Mouse (Mus musculus) layer of hippocampus, adult 9-10 months (tissue): ENCODE data around the gene Stom.

Source experiments
- DNase-seq: peaks from one replicate; pipeline ENCODE4 v3.0.0; 2022; ENCODE audit warnings: low spot score

Stom gene

DNA sequence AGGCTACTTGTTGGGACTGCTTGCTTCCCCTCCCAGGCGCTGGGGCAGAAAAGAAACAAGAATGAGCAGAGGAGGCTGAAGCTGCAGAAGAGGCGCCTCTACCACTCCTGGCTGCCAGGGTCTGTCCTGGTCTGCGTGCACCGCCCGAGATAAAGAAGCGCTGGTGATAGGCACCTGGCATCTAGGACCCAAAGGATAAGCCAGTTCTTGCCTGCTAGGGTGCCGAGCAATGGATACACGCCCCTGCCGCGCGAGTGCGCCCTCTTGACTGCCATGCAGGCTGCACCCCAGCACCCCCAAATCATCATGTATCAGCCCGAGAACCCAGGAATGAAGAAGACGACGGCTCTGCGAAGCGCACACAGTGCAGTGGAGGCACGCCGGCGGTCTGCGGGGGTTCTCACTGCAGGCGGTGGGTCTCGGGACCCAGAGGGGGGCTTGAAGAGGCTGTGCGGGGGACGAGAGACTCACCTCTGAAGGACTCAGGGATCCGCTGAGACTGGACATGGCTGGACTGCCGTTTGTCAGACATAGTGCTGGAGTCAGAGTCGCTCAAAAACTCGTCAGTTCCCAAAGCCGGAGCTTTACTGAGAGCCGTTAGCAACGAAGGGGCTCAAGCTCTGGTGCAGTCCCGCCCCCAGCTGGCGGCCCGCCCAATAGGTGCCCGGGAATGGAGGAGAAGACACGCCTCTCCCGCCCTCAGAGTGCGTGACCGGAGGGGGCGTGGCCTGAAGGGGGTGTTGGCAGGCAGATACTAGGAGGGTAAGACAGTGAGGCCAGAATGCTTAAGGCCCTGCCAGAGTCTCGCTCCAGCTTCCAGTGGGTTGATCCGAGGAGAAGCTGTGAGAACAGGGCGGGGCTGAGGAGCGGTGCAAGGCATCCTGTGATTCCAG lies at the start of gene Stom:
Gene Stom (minus strand): TSS at position 589 of the 893 bp plus-strand sequence.
- peak; percentile 89 for DNase-seq

DNA sequence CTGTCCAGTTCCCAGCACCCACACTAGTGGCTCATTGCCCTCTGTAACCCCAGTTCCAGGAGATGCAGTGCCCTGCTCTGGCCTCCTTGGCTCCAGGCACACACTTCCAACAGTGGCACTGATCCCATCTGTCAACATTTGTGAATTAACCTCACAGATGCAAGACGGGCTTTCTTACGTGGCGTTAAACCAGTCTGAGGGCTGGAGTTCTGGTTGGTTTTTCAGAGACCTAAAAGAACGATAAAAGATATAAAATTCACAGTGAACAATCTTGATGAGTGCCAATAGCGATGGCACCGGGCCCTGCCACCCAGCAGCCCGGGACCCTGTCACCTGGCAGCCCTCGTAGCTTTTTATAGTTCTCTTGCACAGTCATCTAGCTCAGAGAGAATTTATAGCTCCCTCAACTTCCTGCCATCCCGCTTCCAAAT lies 48.7 kb upstream of the Stom start:
- no peak for DNase-seq

GRCm38 (mm10) chr2:35379306-35379705 lies 42.5 kb upstream of the Stom start:
- no peak for DNase-seq

DNA sequence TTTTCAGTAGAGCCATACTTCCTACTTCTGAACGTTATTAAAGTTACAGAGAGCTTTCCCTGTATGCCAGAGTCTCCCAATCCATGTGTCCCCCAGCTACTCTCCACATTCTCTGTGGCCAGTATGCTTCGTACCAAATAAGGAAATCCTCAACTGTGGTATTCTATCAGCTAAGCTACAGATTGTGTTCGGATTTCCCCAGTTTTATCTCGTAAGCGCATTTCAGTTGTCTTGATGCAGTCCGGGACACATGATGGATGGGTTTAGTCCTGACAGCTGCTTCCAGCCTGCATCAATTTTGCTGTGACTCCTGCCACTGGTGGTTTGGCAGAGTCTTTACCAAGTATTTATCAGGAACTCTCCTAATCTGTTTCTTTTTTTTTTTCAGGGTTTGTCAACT lies 40.8 kb upstream of the Stom start:
- DNase-seq = no peak

DNA sequence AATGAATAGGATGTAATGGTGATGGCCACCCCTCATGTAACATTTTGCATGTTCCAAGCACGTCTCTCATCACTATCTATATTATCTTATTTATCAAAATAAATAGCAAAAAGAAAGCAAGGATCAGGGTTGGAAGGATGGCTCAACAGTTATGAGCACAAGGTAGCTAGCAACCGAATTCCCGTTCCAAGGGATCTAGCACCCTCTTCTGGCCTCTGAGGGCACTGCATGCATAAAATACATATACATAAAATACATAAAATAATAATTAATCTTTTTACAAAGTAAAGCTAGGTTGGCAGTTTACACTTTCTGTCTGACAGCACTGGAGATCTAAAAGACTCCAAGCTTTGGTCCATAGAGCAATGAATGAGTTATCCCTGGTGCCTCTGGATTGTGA lies 36.2 kb upstream of the Stom start:
- DNase-seq = no peak

DNA sequence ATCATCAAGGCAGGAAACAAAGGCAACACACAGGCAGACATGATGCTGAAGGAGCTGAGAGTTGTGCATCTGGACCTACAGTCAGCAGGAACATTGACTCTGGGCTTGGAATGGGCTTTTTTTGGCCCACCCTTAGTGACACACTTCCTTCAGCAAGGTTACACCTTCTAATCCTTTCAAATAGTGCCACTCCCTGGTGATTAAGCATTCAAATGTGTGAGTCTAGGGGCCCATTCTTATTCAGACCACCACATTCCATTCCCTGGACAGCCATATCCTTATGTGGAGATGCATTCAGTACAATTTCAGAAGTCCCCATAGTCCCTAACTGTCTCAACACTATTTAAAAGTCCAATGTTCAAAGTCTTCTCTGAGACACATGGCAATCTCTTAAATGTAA lies 33.9 kb upstream of the Stom start:
- DNase-seq = no peak

GRCm38 (mm10) chr2:35367629-35368028 lies 30.9 kb upstream of the Stom start, which contains the start of gene 4930568D16Rik:
Gene 4930568D16Rik, minus strand, starts transcription at chr2:35367729.
- DNase-seq = no peak

GRCm38 (mm10) chr2:35349184-35349583 lies 12.4 kb upstream of the Stom start:
- no peak for DNase-seq

DNA sequence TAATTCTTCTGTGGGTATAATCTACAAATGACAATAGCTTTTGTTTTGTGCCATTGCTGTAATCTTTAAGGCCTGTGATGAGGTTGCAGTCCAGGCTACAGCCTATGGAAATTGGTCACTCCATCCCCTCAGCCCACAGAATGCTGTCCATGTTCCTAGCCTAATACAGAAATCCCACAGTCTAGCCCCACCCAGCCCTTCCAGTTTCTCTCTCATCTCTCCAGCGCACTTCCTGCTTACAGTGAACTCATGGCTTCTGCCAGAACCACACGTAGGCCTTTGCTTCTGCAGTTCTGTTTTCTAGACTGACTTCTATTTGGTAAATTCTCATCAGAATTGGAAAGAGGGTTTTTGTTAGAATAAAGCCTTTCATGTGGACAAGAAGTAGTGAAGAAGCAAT lies 9.2 kb upstream of the Stom start:
- DNase-seq = no peak

- no peak for DNase-seq
Measured at GRCm38 (mm10) chr2:35342605-35343004, 5.8 kb upstream of the Stom start.

GRCm38 (mm10) chr2:35338707-35339106 lies 1.9 kb upstream of the Stom start:
- DNase-seq = no peak

DNA sequence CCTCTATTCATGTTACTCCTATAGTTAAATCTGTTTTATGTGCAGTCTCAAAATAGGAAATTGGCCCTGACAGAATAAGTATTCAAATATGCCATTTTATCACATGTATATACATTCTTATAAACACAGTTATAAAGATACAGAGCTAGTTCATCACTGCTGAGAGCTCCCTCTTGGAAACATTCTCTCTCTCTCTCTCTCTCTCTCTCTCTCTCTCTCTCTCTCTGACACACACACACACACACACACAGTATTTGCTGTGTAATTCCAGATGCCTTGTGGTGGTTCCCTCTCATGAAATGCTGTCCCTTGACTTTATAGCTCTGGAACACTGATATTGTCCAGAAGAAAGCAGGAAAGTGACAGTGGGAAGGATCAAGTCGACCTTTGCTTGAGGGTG lies 1.3 kb upstream of the Stom start:
- DNase-seq = no peak

DNA sequence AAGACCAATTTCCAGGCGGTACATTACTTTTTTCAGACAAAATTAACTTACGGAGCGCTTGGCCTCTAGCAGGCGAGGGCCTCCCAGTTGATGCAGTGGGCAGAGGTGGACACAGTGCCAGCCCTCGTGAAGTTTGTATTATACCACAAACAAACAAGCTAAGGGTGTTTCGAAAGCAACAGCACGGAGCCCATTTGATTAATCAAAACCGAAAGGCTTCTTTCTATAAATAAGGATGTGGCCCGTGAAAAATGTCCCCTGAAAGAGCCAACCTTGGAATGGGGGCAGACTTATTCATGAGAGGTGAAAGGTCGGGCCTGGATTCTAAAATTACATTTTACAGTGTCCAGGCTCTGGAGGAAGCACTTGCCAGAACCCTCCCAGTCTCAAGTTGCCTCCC lies 643 bp upstream of the Stom start:
- DNase-seq = no peak

DNA sequence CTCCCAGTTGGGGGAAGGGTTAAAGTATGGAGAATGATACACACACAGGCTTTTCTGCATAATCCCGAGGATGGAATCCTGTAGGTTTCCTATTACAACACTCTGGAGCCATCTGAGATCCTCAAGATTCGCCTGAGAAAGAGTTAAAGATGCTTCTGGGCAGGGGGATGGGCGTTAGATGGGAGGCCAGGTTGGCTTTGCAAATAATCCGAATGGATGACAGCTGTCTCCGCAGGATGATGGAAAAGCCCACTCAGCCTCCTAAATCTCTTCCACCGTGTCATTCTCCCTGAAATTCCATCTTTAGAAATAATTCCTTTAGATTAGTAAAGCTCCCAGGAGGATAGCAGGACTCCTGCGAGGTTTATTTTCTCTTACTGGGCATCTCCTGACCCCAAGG lies 1.2 kb downstream of the Stom start:
- DNase-seq = no peak

- no peak for DNase-seq
Measured at GRCm38 (mm10) chr2:35333670-35334069, 3.1 kb downstream of the Stom start.

GRCm38 (mm10) chr2:35331205-35331604 lies 5.6 kb downstream of the Stom start:
- no peak for DNase-seq

- no peak for DNase-seq
Measured at GRCm38 (mm10) chr2:35329061-35329460, 7.7 kb downstream of the Stom start.

- DNase-seq = no peak
Measured at GRCm38 (mm10) chr2:35328064-35328792, 8.5 kb downstream of the Stom start.

- no peak for DNase-seq
Measured at GRCm38 (mm10) chr2:35327583-35327982, 9.2 kb downstream of the Stom start.

GRCm38 (mm10) chr2:35326931-35327330 lies 9.8 kb downstream of the Stom start:
- DNase-seq = no peak

DNA sequence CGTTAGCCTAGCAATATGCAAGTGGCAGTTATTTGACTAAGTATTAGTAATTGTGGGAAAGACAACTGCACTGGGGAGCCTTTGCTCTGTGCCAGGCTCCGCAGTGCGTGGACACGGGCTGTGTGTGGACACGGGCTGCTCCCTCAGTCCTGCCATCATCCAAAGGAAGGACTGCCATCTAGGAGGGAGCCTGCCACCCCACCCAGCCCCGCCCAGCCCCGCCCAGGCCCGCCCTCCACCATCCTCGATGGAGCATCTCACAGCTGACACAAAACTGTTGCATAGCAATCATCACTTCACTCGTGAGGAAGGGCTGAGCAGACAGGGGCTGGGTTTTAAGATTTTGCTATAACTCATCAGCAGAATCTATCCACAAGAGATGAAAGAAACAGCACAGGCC lies 10.8 kb downstream of the Stom start:
- no peak for DNase-seq

GRCm38 (mm10) chr2:35322404-35323164 lies 14.2 kb downstream of the Stom start:
- DNase-seq = no peak
